Mouse (Mus musculus) intestine, embryonic 16.5 days (tissue): ENCODE data around the gene Exosc5. TPM values are rescaled to one million over a fixed set of nuclear protein-coding genes. Genes with fewer than 3 reads are reported as not detected.

Experiments
- ATAC-seq: fragments of 200-750 bp; cut with Nextera tagmentation; 2 replicates; pipeline ENCODE4 v1.8.0; 2017; ENCODE audit warnings: moderate TSS enrichment, moderate library complexity
- H3K27ac ChIP-seq: fragments of 300-500 bp; sonication (generic); 2 replicates; pipeline ENCODE4 v1.5.1; 2014; ENCODE audit warnings: mild to moderate bottlenecking, low read length
- H3K27me3 ChIP-seq: fragments of 300-500 bp; sonication (generic); replicated peaks from 2 replicates; pipeline ENCODE4 v1.6.1; 2014; ENCODE audit warnings: low read length, control low read depth, mixed read lengths; ENCODE audit not compliant: control insufficient read depth, insufficient read depth
- H3K36me3 ChIP-seq: fragments of 300-500 bp; sonication (generic); 2 replicates; pipeline ENCODE4 v1.6.1; 2014; ENCODE audit warnings: low read length, control low read depth; ENCODE audit not compliant: control insufficient read depth, insufficient read depth
- H3K4me1 ChIP-seq: fragments of 300-500 bp; sonication (generic); 2 replicates; pipeline ENCODE4 v1.6.1; 2014; ENCODE audit warnings: low read length, control low read depth, mixed read lengths; ENCODE audit not compliant: control insufficient read depth, insufficient read depth
- H3K4me2 ChIP-seq: fragments of 300-500 bp; sonication (generic); 2 replicates; pipeline ENCODE4 v1.6.1; 2014; ENCODE audit warnings: low read depth, low read length, control low read depth
- H3K4me3 ChIP-seq: fragments of 300-500 bp; sonication (generic); 2 replicates; pipeline ENCODE4 v1.5.1; 2014; ENCODE audit warnings: mild to moderate bottlenecking, low read length
- H3K9ac ChIP-seq: fragments of 300-500 bp; sonication (generic); 2 replicates; pipeline ENCODE4 v1.6.1; 2014; ENCODE audit warnings: low read depth, low read length
- H3K9me3 ChIP-seq: fragments of 300-500 bp; sonication (generic); 2 replicates; pipeline ENCODE4 v1.6.1; 2016; ENCODE audit warnings: low read length, control low read depth; ENCODE audit not compliant: control insufficient read depth
- WGBS: fragments of 180-500 bp; shearing (Covaris S2); extraction: QIAGEN DNeasy Blood & Tissue Kit; methylation state at CpG from one replicate; pipeline ENCODE4 v1.1.7; 2014; 5-methylcytosine and 5-hydroxymethylcytosine counted together
- polyA plus RNA-seq: library from polyadenylated mRNA; unstranded; fragments of >200 nt; fragmentation: Nextera tagmentation; extraction: Ambion mirVana; gene quantifications from 2 replicates; pipeline ENCODE4 v1.2.1, GENCODE M21; 2015

Exosc5 gene
- polyA plus RNA-seq, 1 experiment from 2014 or later = 87.2 TPM

GRCm38 (mm10) chr7:25672442-25672841 lies 13.5 kb downstream of the Exosc5 start:
- no peak overlapping the region for H3K4me2 ChIP-seq
- WGBS = 55% methylated on average over 4 of the region's 4 CpGs
- no peak overlapping the region for H3K27ac ChIP-seq

DNA sequence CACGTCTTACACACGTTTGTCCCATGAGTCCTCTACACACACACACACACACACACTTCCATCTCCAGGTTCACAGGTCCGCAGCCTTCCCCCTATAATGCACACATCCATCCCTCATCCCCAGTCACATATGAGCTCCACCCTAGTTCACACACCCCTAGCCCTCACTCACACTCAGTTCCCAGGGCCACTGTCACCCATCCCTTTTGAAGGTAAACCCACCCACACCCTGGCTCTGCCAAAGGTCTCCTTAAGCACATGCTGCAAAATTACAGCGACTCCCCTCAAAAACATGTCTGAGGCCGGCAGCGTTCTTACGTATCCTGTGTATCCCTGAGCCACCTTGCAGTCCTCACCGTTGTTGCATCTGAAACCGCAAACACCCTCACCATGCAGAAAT lies 15.3 kb downstream of the Exosc5 start:
- no peaks in the 10 kb centered on the region for H3K36me3 ChIP-seq
- H3K9ac ChIP-seq = peak overlapping the region; percentile 53
- peaks cover 24% of the 10 kb centered on the region for H3K27me3 ChIP-seq
- no peak overlapping the region for H3K27ac ChIP-seq
- H3K9me3 ChIP-seq = no peaks in the 10 kb centered on the region
- H3K4me1 ChIP-seq = peaks cover 7% of the 10 kb centered on the region; the same call in 1 of the 2 replicates
- WGBS = 21% methylated on average over 9 of the region's 9 CpGs
- peak overlapping the region; percentile 44; the same call in 1 of the 2 replicates for H3K4me3 ChIP-seq
- ATAC-seq = no peak
- peak overlapping the region; percentile 62; the same call in 1 of the 2 replicates for H3K4me2 ChIP-seq

More at GRCm38 (mm10) chr7:25672442-25672841, 13.5 kb downstream of the Exosc5 start:
- H3K9me3 ChIP-seq = no peaks in the 10 kb centered on the region
- H3K4me1 ChIP-seq = peaks cover 7% of the 10 kb centered on the region; the same call in 1 of the 2 replicates
- no peak overlapping the region for H3K9ac ChIP-seq
- H3K4me3 ChIP-seq = no peak overlapping the region
- no peaks in the 10 kb centered on the region for H3K36me3 ChIP-seq
- ATAC-seq = no peak
- H3K27me3 ChIP-seq = peaks cover 24% of the 10 kb centered on the region

DNA sequence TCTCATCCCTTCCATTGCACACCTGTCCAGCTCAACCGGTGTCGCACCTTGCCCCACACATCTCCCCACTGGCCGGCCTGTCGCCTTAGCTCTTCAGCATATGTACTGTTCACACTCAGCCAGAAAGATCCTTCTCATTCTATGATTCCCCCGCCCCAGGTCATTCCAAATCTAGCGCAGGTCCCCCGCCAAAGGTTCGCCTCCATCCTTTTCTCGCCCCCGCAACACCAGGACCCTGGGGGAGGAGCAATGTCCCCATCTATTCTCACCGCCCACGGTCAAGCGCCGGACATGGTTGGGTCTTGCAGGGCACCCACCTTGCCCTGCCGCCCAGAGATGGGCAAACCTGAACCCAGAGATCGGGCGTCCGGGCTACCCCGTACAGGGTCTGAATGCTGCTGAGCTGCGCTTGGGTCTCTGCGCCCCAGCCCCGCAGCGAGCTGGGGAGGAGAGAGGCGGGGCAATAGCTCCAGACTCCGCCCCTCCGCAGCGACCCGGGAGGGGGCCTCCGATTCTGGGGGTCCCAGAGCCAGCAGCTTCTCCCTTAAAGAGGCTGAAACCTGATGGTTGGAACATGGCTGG lies 15.8 kb downstream of the Exosc5 start, which contains the start of gene Tmem91:
Gene Tmem91, minus strand, starts transcription at position 448 of the 582 bp plus-strand sequence.
- H3K9me3 ChIP-seq = no peaks in the 10 kb centered on the region
- H3K4me1 ChIP-seq = peaks cover 7% of the 10 kb centered on the region; the same call in 1 of the 2 replicates
- ATAC-seq = no peak
- H3K27me3 ChIP-seq = peaks cover 24% of the 10 kb centered on the region
- H3K36me3 ChIP-seq = no peaks in the 10 kb centered on the region
- no peak within 1 kb of the TSS for H3K27ac ChIP-seq
- peak within 1 kb of the TSS; percentile 53 for H3K9ac ChIP-seq
- H3K4me3 ChIP-seq = peak within 1 kb of the TSS; percentile 44
- H3K4me2 ChIP-seq = peak within 1 kb of the TSS; percentile 62
- WGBS = 2% methylated on average over 29 of the region's 29 CpGs

- H3K27me3 ChIP-seq = peaks cover 24% of the 10 kb centered on the region
- 39% methylated on average over 6 of the region's 6 CpGs for WGBS
- ATAC-seq = no peak
- H3K27ac ChIP-seq = no peak overlapping the region
- no peak overlapping the region for H3K9ac ChIP-seq
- H3K9me3 ChIP-seq = no peaks in the 10 kb centered on the region
- no peak overlapping the region for H3K4me2 ChIP-seq
- no peak overlapping the region; the same call in 1 of the 2 replicates for H3K4me3 ChIP-seq
- no peaks in the 10 kb centered on the region for H3K36me3 ChIP-seq
- peaks cover 11% of the 10 kb centered on the region; the same call in 1 of the 2 replicates for H3K4me1 ChIP-seq
These were observed 16.4 kb downstream of the Exosc5 start for GRCm38 (mm10) chr7:25675405-25675804.

- ATAC-seq = no peak
- Histone ChIP-seq H3K4me2 (no peak overlapping the region), H3K27ac (no peak overlapping the region), H3K4me3 (no peak overlapping the region), H3K9ac (no peak overlapping the region), H3K4me1 (peaks cover 14% of the 10 kb centered on the region; the same call in 1 of the 2 replicates), H3K9me3 (no peaks in the 10 kb centered on the region), H3K27me3 (peaks cover 24% of the 10 kb centered on the region), H3K36me3 (no peaks in the 10 kb centered on the region)
- 51% methylated on average over 15 of the region's 15 CpGs for WGBS
These were observed 17.3 kb downstream of the Exosc5 start for GRCm38 (mm10) chr7:25676085-25676781.

- H3K36me3 ChIP-seq = no peaks in the 10 kb centered on the region
- H3K9me3 ChIP-seq = no peaks in the 10 kb centered on the region
- no peak overlapping the region for H3K9ac ChIP-seq
- H3K27ac ChIP-seq = no peak overlapping the region
- no peak overlapping the region for H3K4me2 ChIP-seq
- H3K4me3 ChIP-seq = no peak overlapping the region
- ATAC-seq = no peak
- peaks cover 24% of the 10 kb centered on the region for H3K27me3 ChIP-seq
- H3K4me1 ChIP-seq = peaks cover 15% of the 10 kb centered on the region; the same call in 1 of the 2 replicates
- 86% methylated on average over 7 of the region's 7 CpGs for WGBS
These were observed 18.0 kb downstream of the Exosc5 start for GRCm38 (mm10) chr7:25677013-25677412.

DNA sequence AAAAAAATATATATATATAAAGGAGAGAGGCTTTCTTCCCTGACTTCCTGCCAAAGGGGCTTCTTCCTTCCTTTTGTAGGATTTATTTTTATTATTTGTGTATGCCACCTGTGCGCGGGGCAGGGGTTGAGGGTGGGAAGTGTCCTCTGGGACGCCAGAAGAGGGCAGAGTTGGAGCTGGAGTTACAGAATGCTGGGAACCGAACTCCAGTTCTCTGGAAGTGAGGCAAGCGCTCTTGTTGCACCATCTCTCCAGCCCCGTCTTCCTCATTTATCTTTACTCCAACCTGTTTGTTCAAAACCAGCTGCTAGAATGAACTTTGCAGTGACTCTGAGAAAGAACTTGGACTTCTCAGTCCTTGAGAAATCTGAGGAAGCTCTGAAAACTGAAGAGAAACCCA lies 21.0 kb downstream of the Exosc5 start:
- peak overlapping the region; percentile 92 for H3K27ac ChIP-seq

DNA sequence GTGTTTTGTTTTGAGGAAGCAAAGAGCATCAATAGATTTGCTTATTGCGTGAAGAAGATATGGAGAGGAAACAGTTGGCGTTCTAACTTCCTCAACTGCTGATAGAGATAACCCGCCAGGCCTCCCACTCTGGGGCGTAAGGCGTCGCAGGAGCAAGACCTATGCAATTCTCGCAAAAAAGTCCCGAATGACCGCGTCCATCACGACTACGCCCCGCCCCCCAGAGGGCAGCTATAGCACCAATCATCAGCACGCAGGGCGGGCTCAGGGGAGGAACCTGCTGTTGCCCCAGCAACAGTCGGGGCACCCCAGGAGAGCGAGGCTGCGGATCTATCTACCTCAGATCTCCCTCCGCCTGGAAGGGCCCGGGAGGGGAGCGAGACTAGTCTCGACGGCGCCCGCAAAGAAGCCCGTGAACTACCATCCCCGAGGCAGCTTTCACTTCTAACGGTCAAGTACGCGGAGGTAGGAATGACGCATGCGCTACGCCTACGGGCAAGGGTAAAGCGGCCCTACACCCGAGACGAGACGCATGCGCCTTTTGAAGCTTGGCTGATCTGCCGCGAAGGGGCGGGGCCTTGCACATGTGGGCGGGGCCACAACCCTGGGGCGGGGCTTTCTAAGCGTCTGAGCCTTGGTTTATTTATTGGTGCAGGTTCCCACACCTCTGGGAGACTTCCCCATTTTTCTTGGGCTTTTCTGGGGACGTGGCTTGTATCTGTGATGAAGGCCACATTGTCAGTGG lies 21.7 kb downstream of the Exosc5 start, which contains the start of gene B9d2:
Gene B9d2, plus strand, starts transcription at position 267 of the 745 bp plus-strand sequence.
- Histone ChIP-seq H3K4me1 (peaks cover 17% of the 10 kb centered on the region; the same call in 1 of the 2 replicates), H3K4me2 (peak within 1 kb of the TSS; percentile 81), H3K9ac (peak within 1 kb of the TSS; percentile 76), H3K9me3 (no peaks in the 10 kb centered on the region), H3K4me3 (peak within 1 kb of the TSS; percentile 75), H3K36me3 (no peaks in the 10 kb centered on the region), H3K27ac (peak within 1 kb of the TSS; percentile 92), H3K27me3 (0 out of 2 replicates have a peak, but pooled peaks cover under 1% of the 10 kb centered on the region)
- peak; percentile 98 for ATAC-seq
- WGBS = under 1% methylated on average over 46 of the region's 46 CpGs

More for the DNA sequence above, 21.0 kb downstream of the Exosc5 start:
- Histone ChIP-seq H3K27me3 (peaks cover 7% of the 10 kb centered on the region), H3K4me3 (peak overlapping the region; percentile 75), H3K9me3 (no peaks in the 10 kb centered on the region), H3K36me3 (no peaks in the 10 kb centered on the region), H3K9ac (peak overlapping the region; percentile 76), H3K4me1 (peaks cover 15% of the 10 kb centered on the region; the same call in 1 of the 2 replicates), H3K4me2 (peak overlapping the region; percentile 81)
- no peak for ATAC-seq
- 6% methylated on average over 6 of the region's 6 CpGs for WGBS
